Mouse (Mus musculus): ENCODE results near the gene Krt39.

DNA sequence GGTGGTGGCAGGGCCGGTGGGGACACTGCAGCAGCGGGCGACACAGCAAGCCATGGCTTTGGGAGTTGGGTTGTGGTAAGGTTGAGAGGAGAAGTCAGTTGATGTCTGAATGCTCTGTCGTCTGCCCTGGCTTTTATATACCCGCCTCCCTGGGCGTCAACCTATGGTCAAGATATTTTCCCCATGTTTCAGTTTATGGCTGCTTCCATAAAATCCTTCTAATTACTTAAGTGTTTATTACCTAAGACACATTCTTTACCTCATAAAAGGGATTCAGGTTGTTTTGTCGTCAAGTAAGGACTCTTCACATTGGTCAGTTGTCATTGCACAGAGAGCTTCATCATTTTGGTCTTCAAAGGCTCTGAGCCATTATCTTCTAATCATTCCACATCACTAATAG lies 45.4 kb upstream of the Krt39 start, which contains the start of gene Krtap3-1:
- TF ChIP-seq HCFC1 (IDR thresholded peaks at IDR 0.05; ENCODE audit: borderline replicate concordance, insufficient read depth, low read length) (no peak), ZC3H11A (IDR thresholded peaks at IDR 0.05; ENCODE audit: borderline replicate concordance, low read depth, low read length) (no peak), MAFK (IDR thresholded peaks at IDR 0.05; ENCODE audit: insufficient read depth, low read depth, low read length) (no peak), CHD2 (IDR thresholded peaks at IDR 0.05; ENCODE audit: low read depth, low read length) (no peak), ZNF384 (IDR thresholded peaks at IDR 0.05; ENCODE audit: low read depth, low read length) (no peak)

Data from ES-E14 (cell line).